Mouse (Mus musculus): ENCODE results near the gene Ang2.
"Not testable (repeated sequence)": the region's sequence is repeated elsewhere in the genome, so short reads cannot be mapped to it uniquely, and the experiment has no call there.

DNA sequence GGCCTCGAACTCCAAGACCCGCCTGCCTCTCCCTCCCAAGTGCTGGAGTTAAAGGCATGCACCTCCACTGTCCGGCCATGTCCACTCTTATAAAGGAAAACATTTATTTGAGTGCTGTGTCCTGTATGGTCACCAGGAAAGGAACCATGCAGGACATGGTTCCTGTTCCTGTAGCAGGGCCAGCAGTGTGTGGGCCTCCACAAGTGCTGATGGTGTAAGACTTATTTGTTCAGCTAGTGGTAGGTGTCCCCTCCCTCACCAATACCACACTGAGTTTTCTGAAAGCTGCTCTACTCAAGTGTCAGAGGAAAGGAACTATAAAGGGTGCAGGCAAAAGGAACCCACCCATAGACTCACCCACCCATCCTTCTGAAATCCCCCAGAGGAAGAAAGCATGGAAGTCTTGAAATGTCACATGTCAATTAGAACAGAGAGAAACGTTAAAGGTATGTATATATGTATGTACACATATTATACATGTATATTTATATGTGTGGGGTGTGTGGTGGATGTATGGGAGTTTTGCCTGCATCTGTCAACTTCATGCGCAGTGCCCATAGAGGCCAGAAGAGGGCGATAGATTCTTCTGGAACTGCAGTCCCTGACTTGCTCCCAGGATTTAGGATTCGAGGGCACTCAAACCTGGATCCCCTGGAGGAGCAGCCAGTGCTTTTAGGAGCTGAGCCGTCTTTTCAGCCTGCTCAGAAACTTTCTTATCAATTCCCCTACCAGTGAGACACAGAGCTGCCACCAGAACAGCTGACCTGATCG, 26.7 kb downstream of the Ang2 start:
- TF ChIP-seq CTCF (IDR thresholded peaks at IDR 0.05; ENCODE audit: borderline replicate concordance, insufficient read depth, low read depth, low read length): peak; percentile 53
- not testable (repeated sequence) for TF ChIP-seq POLR2A (IDR thresholded peaks at IDR 0.05; ENCODE audit: borderline replicate concordance, insufficient read depth, low read length)

All from cerebellum, adult 2 months (tissue).